Mouse (Mus musculus): ENCODE measurements at regions not wholly inside any gene's neighbourhood (a gene's known extent, or its start where the extent isn't known, plus 50 kb on each side); places are given as distances from the start of the nearest gene placed in this dataset.

DNA sequence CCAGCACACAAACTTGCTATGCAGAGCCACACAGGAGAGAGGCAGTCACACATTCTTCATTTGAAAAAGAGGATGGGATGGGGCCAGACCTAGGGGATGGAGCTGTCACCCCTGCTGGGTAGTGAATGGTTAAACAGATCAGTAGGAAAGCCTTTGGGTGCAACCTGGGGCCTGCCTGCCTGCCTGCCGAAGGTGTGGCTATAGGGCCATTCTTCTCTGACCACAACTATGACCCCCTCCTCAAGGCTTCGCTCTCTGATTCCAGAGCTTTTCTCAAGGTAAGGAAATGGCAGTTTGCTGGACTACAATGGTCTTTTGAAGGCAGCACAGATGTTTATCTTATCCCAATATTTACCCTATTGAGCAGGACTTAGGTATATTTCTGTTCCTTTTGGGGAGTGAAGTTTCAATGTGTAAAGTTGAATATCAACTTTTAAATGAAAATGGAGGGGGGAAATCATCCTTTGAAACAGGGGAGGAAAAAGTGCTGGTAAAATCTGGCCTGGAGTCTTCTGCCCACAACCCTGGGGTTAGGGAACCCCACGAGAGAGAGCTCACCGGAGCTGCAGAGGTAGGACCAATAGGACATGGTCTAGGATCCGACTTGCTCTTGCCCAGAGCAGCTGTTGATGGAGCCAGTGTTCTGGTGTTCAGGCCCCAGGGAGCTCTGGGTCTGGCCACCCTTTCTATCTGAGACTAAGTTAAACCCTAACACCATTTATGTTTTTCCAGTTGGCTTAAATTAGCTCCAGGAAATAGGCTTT lies 62.2 kb upstream of the Cxcr4 start:
- TF ChIP-seq POLR2A (IDR thresholded peaks at IDR 0.05; ENCODE audit: low read depth, low read length) (no peak), CTCF (IDR thresholded peaks at IDR 0.05; ENCODE audit: extremely low read depth, insufficient read length, insufficient replicate concordance, low read depth, low read length) (no peak)
- H3K27ac ChIP-seq (ENCODE audit: insufficient read depth, low read depth, low read length): no peak overlapping the region
- no peaks in the 10 kb centered on the region for H3K27me3 ChIP-seq (ENCODE audit: control insufficient read depth, insufficient read depth, low read length)
- 59% methylated on average over 5 of the region's 5 CpGs for WGBS
- H3K4me1 ChIP-seq (ENCODE audit: control insufficient read depth, insufficient read depth, insufficient read length, low read length): no peaks in the 10 kb centered on the region
- no peaks in the 10 kb centered on the region for H3K36me3 ChIP-seq (ENCODE audit: control insufficient read depth, insufficient read depth, low read length)
- H3K4me3 ChIP-seq (ENCODE audit: low read depth, low read length): no peak overlapping the region

DNA sequence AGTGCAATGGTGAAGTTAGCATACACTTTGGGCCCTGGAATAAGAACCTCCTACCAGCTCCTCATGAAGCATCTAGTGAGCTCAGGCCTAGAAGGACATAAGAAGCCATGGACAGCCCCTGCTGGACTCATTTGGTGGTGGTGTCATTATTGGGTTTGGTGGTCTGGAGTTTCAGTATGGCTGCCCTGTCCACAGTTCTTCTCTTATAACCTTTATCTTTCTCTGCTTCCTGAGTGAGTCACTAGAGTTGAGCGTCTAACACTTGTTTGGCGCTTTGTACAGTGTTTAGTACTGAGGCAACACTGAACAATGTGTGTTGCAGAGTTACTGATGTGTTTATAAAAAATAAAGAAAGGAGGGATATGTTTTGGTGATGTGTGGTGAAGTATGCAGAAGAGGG lies 58.5 kb upstream of the Cxcr4 start:
- Histone ChIP-seq H3K4me1 (ENCODE audit: control insufficient read depth, insufficient read depth, insufficient read length, low read length) (no peaks in the 10 kb centered on the region), H3K36me3 (ENCODE audit: control insufficient read depth, insufficient read depth, low read length) (no peaks in the 10 kb centered on the region), H3K27ac (ENCODE audit: insufficient read depth, low read depth, low read length) (no peak overlapping the region), H3K27me3 (ENCODE audit: control insufficient read depth, insufficient read depth, low read length) (no peaks in the 10 kb centered on the region), H3K4me3 (ENCODE audit: low read depth, low read length) (no peak overlapping the region)
- TF ChIP-seq POLR2A (IDR thresholded peaks at IDR 0.05; ENCODE audit: low read depth, low read length) (no peak), CTCF (IDR thresholded peaks at IDR 0.05; ENCODE audit: extremely low read depth, insufficient read length, insufficient replicate concordance, low read depth, low read length) (no peak)
- WGBS: 89% methylated on average over 2 of the region's 2 CpGs

DNA sequence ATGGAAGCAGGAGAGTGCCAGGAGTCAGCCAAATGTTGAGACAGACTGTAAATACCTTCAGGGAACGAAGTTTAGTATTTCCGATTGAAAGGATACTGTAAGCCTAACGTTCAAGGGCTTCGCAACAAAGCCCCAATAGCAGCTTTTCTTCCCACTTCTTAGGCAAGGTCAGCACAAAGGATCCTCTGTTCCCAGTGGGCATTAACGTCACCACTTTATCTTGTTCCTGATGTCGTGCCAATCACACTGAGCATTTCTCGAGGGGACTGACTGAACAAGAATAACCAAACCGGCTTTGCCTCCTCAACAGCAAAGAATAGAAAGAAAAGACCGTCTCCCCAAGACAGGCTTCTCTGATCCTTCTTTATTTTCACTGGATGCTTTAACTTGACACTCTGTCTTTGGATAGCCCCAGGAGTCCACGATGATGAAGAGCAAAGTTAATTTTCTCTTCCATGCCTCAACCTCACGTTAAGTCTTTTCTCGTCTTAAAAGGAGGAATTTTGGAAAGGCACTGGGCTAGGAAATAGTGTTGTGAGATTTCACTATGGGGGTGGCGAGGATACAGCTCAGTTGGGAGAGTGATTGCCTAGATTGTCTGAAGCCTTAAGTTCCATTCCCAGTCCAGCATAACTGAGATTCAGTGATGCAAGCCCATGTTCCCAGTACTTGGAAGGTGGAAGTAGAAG lies 57.5 kb upstream of the Cxcr4 start:
- Histone ChIP-seq H3K4me3 (ENCODE audit: low read depth, low read length) (no peak overlapping the region), H3K27me3 (ENCODE audit: control insufficient read depth, insufficient read depth, low read length) (no peaks in the 10 kb centered on the region), H3K36me3 (ENCODE audit: control insufficient read depth, insufficient read depth, low read length) (no peaks in the 10 kb centered on the region), H3K27ac (ENCODE audit: insufficient read depth, low read depth, low read length) (no peak overlapping the region), H3K4me1 (ENCODE audit: control insufficient read depth, insufficient read depth, insufficient read length, low read length) (no peaks in the 10 kb centered on the region)
- TF ChIP-seq CTCF (IDR thresholded peaks at IDR 0.05; ENCODE audit: extremely low read depth, insufficient read length, insufficient replicate concordance, low read depth, low read length): no peak
- no peak for TF ChIP-seq POLR2A (IDR thresholded peaks at IDR 0.05; ENCODE audit: low read depth, low read length)
- 48% methylated on average over 13 of the region's 13 CpGs for whole genome bisulfite sequencing

DNA sequence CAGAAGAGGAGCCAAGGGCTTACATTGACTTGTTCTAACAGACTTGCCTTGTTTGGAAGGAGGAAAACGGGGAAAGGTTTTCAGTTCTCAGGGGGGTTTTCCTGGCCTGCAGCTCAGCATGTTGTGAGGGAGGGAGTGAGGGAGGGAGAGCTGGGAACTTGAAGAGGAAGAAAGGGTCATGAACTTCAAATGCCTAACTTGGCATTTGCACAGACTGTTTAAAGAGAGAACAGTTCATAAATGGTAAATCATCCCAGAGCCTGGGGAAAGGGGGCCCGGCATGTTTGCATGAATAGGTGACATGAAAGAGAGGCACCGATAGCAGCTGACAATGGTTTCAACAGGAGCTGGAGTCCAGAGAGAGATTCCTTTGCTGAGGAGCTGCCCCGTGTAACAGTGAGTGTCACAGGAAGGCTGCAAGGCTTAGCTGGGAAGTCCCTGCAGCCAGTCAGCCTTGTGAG lies 51.3 kb upstream of the Cxcr4 start:
- Histone ChIP-seq H3K27me3 (ENCODE audit: control insufficient read depth, insufficient read depth, low read length) (no peaks in the 10 kb centered on the region), H3K4me1 (ENCODE audit: control insufficient read depth, insufficient read depth, insufficient read length, low read length) (no peaks in the 10 kb centered on the region), H3K27ac (ENCODE audit: insufficient read depth, low read depth, low read length) (no peak overlapping the region), H3K4me3 (ENCODE audit: low read depth, low read length) (no peak overlapping the region), H3K36me3 (ENCODE audit: control insufficient read depth, insufficient read depth, low read length) (no peaks in the 10 kb centered on the region)
- 28% methylated on average over 4 of the region's 4 CpGs for WGBS
- TF ChIP-seq CTCF (IDR thresholded peaks at IDR 0.05; ENCODE audit: extremely low read depth, insufficient read length, insufficient replicate concordance, low read depth, low read length) (no peak), POLR2A (IDR thresholded peaks at IDR 0.05; ENCODE audit: low read depth, low read length) (no peak)

DNA sequence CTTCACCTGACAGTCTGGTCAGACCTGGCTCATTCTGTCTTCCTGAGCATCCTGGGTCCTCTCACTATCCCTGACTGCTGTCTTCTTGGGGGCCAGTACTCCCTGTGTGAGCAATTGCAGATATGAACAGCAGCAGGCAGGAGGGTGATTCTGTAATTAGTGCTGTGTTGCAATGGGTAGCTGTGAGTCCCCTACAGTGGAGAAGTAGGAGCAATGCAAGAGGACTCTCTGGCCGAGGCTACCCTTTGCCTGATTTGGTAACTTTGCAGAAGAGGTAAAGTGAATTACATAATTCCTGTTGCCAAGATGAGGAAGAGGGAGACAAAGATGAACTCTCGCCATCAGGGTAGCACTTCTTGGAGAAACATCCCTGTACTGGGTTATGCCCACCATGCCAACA lies 50.1 kb upstream of the Cxcr4 start:
- Histone ChIP-seq H3K27ac (ENCODE audit: insufficient read depth, low read depth, low read length) (no peak overlapping the region), H3K4me1 (ENCODE audit: control insufficient read depth, insufficient read depth, insufficient read length, low read length) (no peaks in the 10 kb centered on the region), H3K36me3 (ENCODE audit: control insufficient read depth, insufficient read depth, low read length) (no peaks in the 10 kb centered on the region), H3K4me3 (ENCODE audit: low read depth, low read length) (no peak overlapping the region), H3K27me3 (ENCODE audit: control insufficient read depth, insufficient read depth, low read length) (no peaks in the 10 kb centered on the region)
- TF ChIP-seq POLR2A (IDR thresholded peaks at IDR 0.05; ENCODE audit: low read depth, low read length): no peak
- 66% methylated on average over 2 of the region's 2 CpGs for WGBS

All from small intestine, adult 2 months (tissue).